Mouse (Mus musculus) heart, postnatal 14 days (tissue): ENCODE results near the gene Cxcl17. TPM values are rescaled to one million over a fixed set of nuclear protein-coding genes. Genes with fewer than 3 reads are reported as not detected.

Source experiments
- DNase-seq, 2 experiments: peaks; one replicate each; pipeline ENCODE4 v3.0.0; 2021 to 2022
- intact Hi-C: fragments of 180-260 bp; cut with DNase I; formaldehyde crosslinking; loops from one replicate; pipeline ENCODE4 v1.15.1; 2025
- total RNA-seq, 2 experiments: library from RNA; stranded (reverse); gene quantifications; 2 replicates each; pipeline ENCODE4 v1.2.3; 2021

The Cxcl17 gene
- total RNA-seq, 2 experiments from 2014 or later, result not detected

- DNase-seq, result no peak
- intact Hi-C loops, result no loop called here
Observed at GRCm38 (mm10) chr7:25378181-25379100, 34.2 kb downstream of the Cxcl17 start.

GRCm38 (mm10) chr7:25377100-25377700, 35.5 kb downstream of the Cxcl17 start:
- intact Hi-C loops, result no loop called here

GRCm38 (mm10) chr7:25376556-25376955, 36.1 kb downstream of the Cxcl17 start:
- DNase-seq, result peak; percentile 83 to 90
- intact Hi-C loops, result no loop called here

More at GRCm38 (mm10) chr7:25377100-25377700, 35.5 kb downstream of the Cxcl17 start:
- peak in 1 of 2 experiments; percentile 28 for DNase-seq

GRCm38 (mm10) chr7:25372441-25372840, 40.2 kb downstream of the Cxcl17 start:
- intact Hi-C loops, result no loop called here
- no peak for DNase-seq

- intact Hi-C loops, result loop anchor here (2.0 kb wide), 1 partner anchor 34 kb away; no protein-coding TSS in a partner anchor
- no peak for DNase-seq
Observed at GRCm38 (mm10) chr7:25369058-25369749, 43.5 kb downstream of the Cxcl17 start, which contains the start of gene Cnfn. TSS of gene Cnfn (minus strand) at chr7:25369724.

GRCm38 (mm10) chr7:25368333-25368732, 44.4 kb downstream of the Cxcl17 start:
- DNase-seq, result no peak
- intact Hi-C loops, result loop anchor here (2.0 kb wide), 1 partner anchor 34 kb away; no protein-coding TSS in a partner anchor

GRCm38 (mm10) chr7:25367632-25368293, 44.9 kb downstream of the Cxcl17 start:
- no peak for DNase-seq
- intact Hi-C loops, result loop anchor here (2.0 kb wide), 1 partner anchor 35 kb away; no protein-coding TSS in a partner anchor

GRCm38 (mm10) chr7:25365937-25366625, 46.6 kb downstream of the Cxcl17 start:
- intact Hi-C loops, result no loop called here
- DNase-seq, result no peak

GRCm38 (mm10) chr7:25363632-25364031, 49.1 kb downstream of the Cxcl17 start:
- DNase-seq, result no peak
- intact Hi-C loops, result no loop called here

- DNase-seq, result no peak
- intact Hi-C loops, result no loop called here
Observed at GRCm38 (mm10) chr7:25363151-25363550, 49.5 kb downstream of the Cxcl17 start.

- peak; percentile 41 to 48 for DNase-seq
- intact Hi-C loops, result no loop called here
Observed at GRCm38 (mm10) chr7:25358721-25359206, 53.9 kb downstream of the Cxcl17 start.

Other genes with a start within 250 kb of the Cxcl17 start
- under 1 TPM; 0.44 to 0.60 TPM for gene Pou2f2, start 233.2 kb downstream of the Cxcl17 start, total RNA-seq
- 10 to 100 TPM; 17.9 to 19.2 TPM for gene Dedd2, start 192.3 kb downstream of the Cxcl17 start, total RNA-seq
- 1 to 10 TPM; 8.0 to 9.1 TPM for gene Zfp526, start 191.5 kb downstream of the Cxcl17 start, total RNA-seq
- gene Gsk3a, start 175.0 kb downstream of the Cxcl17 start, total RNA-seq, result 10 to 100 TPM; 58.6 to 66.6 TPM
- gene Erf, start 162.1 kb downstream of the Cxcl17 start, total RNA-seq, result 10 to 100 TPM; 32.8 to 33.2 TPM
- gene Cic, start 145.2 kb downstream of the Cxcl17 start, total RNA-seq, result 10 to 100 TPM; 71.2 to 78.7 TPM
- gene Pafah1b3, start 114.9 kb downstream of the Cxcl17 start, total RNA-seq, result 1 to 10 TPM; 5.1 to 5.6 TPM
- gene Prr19, start 111.5 kb downstream of the Cxcl17 start, total RNA-seq, result not detected
- gene Tmem145, start 106.8 kb downstream of the Cxcl17 start, total RNA-seq, result not detected
- gene Megf8, start 95.7 kb downstream of the Cxcl17 start, total RNA-seq, result 10 to 100 TPM; 26.7 to 29.6 TPM
- not detected for gene Cnfn, start 43.2 kb downstream of the Cxcl17 start, total RNA-seq
- gene Lipe, start 14.2 kb downstream of the Cxcl17 start, total RNA-seq, result 10 to 100 TPM; 43.2 to 55.0 TPM
- 10 to 100 TPM; 14.3 to 17.4 TPM for gene Ceacam1, start 64.7 kb upstream of the Cxcl17 start, total RNA-seq
- 1 to 10 TPM; 1.9 to 2.0 TPM for gene Ceacam2, start 127.0 kb upstream of the Cxcl17 start, total RNA-seq
- under 1 TPM in 1 of 2 experiments, not detected in 1; 0.53 TPM for gene Erich4, start 203.0 kb upstream of the Cxcl17 start, total RNA-seq
- 10 to 100 TPM; 55.5 to 60.6 TPM for gene Dmac2, start 206.5 kb upstream of the Cxcl17 start, total RNA-seq
- gene B3gnt8, start 213.8 kb upstream of the Cxcl17 start, total RNA-seq, result 1 to 10 TPM; 4.9 to 5.8 TPM
- gene Bckdha, start 246.1 kb upstream of the Cxcl17 start, total RNA-seq, result 100 to 1,000 TPM; 132 to 146 TPM
- 10 to 100 TPM; 16.9 to 17.2 TPM for gene Exosc5, start 246.3 kb upstream of the Cxcl17 start, total RNA-seq